Mouse (Mus musculus): ENCODE data around the gene Copb1.

Gene Copb1

DNA sequence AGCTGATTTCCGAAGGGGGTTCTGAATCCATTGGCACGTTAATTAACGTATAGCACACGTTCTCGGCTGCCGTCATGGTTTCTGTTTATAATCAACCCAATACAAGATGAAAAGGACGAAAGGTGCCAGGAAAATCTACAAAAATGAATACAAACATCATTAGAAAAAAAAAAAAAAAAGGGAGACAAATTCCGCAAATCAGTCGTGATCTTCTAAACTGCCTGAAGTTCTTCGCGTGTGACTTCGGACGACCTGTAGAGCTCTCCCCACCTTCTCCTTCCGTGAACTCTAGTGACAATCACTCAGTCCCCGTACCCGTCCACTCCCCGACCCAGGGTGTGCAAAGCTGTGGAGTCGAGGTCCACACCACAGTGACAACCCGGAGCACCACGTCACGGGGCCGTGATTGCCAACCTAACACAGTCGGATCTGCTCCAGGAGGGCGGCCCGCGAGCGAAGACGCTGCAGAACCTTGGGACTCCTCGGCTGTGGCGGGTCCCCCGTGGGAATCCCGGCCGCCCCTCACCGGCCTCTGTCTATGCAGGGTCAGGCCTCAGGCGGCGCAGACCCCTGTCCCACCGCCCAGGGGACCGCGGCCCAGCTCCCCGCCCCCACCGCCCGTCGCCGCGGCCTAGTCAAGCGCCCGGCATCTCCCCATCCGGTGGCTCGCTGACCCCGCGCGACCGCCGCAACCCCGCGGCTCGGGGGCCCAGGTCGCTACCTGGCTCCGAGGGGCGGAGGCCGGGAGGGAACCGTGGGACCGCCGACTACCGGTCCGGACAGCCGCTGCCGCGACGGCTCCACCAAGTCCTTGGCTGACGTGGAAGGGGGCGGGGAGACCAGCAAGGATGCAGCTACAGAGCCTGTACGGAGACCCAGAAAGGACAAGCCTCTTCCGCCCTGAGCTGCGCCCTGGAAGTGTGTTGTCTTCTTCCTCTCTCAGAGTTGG lies at the start of gene Copb1:
TSS of gene Copb1 (minus strand) at position 827 of the 949 bp plus-strand sequence.
- peak; percentile 93 for DNase-seq (ENCODE audit: low spot score)

DNA sequence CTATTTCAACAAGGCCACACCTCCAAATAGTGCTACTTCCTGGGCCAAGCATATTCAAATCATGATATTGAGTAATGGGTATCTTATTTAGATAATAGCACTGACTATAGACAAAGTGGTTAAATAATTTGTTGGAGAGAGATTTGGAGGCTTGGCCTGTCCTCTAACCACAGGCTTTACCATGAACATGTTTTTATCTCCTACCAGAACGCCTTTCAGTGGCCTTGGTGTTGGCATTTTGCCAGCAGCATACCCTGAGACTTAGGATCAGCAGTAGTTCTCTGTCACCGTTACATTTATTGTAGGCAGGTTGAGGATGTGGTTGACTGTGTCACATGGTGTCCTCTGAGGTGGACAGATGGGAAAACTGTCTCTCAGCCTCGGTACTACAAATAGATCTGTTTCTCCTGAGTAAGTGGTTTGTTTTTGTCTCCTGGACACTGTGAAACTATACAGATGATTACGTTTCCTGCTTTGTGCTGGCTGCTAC lies 46.8 kb upstream of the Copb1 start:
- DNase-seq (ENCODE audit: low spot score) = no peak

DNA sequence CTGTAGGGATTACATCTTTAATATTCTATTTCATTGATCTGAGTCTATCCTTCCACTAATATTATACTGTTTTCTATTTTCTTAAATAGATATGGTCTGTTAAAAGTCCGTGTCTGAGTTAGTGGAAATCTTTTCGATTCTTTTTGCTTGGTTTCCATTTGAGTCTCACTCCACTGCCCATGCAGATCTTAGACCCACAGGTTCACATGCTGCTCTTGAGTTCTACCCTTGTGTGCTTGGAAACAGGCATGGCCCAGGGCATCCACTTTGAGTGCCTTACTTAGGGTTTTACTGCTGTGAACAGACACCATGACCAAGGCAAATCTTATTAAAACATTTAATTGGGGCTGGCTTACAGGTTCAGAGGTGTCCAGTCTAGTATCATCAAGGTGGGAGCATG lies 46.3 kb upstream of the Copb1 start:
- DNase-seq (ENCODE audit: low spot score) = no peak

DNA sequence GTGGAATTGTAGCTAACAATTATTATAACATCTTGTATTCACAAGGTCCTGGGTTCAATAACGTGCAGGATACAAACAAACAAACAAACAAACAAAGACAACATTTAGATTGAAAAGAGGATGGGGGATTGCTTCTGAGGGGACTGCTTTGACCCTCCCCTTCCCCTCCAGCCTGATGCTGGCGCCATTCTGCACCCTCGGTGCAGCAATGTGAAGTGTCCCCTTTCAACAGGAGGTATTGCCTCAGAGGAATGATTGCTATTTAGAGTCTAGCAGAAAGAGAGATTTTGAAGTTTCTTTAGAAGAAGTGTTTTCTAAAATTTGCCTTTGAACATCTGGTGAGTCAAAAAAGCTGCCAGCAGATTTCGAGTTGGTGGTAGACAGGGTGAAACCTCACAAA lies 44.7 kb upstream of the Copb1 start:
- DNase-seq (ENCODE audit: low spot score) = no peak

DNA sequence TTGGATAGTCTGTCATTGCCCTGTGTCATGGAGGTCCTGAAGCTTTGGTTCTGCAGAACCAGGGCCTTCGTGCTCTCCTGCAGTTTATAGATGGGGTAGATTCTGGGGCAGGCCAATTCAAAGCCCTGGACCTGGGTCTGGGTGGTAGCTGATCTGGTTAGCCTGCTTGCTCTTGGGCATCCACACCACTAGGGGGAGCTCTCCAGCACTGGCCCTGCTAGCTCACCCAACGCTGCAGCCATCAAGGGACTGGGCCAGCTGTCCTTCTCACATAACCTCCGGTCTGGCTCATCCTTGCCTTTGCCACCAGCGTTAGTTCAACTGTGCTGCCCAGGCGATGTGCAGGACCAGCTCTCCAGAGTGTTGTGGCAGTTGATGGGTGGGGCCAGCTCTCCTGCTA lies 40.2 kb upstream of the Copb1 start:
- no peak for DNase-seq (ENCODE audit: low spot score)

DNA sequence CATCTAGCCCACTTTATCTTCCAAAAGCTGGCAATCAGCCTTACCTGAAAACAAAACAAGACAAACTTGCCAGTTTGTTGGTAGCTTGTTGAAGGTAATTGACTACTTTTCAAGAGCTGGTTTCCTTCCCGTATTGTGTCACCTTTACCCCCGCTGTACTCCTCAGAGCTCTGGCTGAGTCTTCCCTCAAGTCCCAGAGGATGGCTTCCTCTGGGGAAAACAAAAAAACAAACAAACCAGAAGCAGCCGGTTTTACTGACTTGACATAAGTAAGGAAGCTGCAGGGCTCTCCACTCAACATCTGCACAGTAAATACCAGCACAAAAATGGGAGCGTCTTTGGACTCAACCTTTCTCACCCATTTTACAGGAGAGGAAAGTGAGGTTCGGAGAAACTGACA lies 39.4 kb upstream of the Copb1 start:
- no peak for DNase-seq (ENCODE audit: low spot score)

DNA sequence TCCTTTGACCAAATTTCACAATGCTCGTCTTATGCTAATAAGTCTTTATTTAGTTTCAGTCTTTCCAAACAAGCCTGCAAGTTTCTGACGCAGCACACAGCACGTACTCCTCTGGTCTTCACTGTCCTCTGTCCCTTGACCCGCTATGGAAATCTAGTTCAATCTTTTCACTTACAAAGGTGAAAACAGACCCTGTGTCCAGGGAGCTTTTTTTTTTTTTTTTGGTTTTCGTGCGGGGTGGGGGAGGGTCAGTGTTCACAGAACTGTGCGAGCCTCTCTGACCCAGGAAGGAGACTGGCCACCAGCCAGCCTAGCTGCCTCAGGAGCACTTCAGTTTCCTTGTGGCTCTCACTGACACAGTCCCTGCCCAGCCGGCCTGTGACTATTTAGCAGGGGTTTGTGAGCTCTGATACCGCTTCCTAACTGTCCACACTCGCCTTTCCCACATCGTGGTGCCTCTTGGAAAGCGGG lies 38.0 kb upstream of the Copb1 start:
- peak; percentile 29 for DNase-seq (ENCODE audit: low spot score)

DNA sequence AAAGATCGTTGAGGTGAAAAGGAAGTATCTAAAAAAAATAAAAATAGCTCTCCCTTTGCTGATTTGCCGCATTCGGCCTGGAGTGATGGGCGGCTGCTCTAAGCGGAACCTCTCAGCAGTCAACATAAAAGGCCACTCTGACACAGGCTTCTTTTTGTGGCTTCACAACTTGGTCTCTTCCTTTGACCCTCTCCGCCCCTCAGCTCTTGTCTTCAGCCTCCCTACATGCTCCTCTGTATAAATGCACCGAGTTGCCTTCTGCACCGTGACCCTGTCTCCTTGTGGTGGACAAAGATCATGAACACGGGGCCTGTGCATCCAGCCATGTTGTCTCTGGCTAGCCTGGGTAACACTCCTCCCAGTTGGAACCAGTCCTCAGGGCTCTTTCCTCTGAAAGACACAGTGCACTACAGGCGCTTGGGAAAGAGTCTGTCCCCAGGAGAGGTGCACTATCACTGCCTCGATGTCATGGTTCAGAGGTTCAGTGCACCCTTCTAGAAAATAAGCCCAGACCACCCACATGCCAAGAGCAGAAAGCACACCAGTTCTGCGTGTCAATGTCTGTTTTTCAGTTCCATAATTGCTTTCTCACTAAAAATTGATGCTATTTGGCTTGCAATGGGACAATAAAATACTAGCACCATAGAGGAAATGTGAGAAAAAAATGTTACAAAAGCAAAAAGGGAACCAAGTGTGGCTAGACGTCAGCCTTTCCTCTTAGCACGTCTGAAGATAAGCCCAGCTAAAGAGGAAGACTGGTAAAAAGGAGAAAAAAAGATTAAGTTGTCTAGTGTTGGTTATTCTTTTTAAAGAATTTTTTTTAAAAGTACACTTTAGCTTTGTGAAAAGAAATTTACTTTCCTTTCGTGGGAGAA lies 37.2 kb upstream of the Copb1 start:
- DNase-seq (ENCODE audit: low spot score) = no peak

DNA sequence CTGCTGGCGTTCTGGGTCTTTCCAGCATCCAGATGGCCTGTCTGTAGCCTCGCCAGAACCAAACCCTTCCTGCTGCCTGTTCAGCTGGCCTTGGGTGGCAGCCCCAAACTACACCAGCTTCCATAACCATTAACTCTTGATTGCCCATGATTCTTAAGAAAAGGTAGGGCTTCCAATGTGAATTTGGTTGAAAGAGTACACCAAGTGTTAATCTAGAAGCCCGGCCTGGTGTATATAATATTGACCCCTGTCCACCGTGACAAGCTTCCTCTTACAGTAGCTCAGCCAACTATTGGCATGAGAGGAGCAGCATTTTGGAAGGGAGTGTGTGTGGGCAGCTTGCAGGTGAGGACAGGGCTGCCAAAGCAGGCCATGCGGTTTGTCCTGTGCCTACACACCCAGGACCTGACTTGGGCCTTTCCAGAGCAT lies 35.6 kb upstream of the Copb1 start:
- DNase-seq (ENCODE audit: low spot score) = no peak

DNA sequence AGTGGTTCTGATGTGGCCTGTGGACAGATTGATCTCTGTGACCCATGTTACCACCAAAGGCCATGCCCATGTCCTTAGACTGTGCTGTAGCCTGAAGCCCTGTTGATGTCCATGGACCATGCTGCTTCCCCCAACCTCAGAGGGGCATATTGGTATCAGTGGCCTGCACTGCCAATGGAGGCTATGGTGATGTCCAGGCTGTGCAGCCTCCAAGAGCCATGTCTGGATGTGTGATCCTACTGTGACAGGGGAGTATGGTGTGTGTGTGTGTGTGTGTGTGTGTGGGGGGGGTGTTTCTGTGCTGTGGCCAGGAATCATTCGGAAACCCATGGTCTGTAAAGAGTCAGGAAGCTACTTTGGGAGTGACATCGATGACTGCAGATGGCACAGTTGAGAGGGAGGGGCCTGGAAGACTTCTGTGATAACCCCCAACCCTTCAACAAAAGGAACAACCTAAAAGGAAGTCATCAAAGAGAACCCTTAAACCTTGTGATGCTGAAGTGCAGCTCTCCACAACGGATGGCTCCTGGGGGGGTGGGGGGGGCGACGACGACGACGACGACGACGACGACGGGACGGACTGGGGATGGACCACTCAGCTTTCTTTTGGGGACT lies 29.9 kb upstream of the Copb1 start:
- DNase-seq (ENCODE audit: low spot score) = no peak

DNA sequence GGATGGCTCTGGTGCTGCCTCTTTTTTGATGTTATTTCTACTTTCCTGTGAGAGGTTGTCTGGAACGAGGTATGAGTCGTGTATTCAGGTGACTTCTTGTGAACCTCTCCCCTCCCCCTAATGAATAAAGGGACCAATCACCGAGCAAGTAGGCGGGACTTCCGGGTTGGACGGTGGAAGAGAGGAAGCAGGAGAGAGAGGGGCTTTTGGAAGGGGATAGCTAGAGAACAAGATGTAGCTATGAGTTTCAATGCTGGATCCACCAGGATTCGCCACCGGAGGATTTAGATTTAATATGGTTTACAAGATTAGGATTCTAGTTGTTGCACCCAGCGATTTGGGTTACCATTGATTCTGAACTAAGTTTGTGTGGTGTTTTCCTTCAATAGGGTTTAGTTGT lies 28.5 kb upstream of the Copb1 start:
- no peak for DNase-seq (ENCODE audit: low spot score)

DNA sequence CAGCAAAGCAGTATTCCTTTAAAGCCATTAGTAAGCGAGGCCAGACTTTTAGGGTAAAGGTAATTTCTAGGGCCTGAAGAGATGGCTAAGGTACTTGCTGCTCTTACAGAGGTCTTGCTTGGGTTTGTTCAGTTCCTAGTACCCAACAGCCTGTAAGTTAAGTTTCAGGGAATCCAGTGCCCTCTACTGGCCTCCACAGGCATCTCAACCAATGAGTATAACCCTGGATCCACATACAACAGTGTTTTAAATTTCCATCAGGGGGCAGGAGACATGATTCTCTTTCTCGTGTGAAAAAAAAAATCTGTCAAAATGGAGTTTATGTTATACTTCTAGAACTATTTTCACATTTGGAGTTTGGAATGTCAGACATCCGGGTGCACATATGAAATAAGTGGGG lies 27.2 kb upstream of the Copb1 start:
- DNase-seq (ENCODE audit: low spot score) = peak; percentile 25

DNA sequence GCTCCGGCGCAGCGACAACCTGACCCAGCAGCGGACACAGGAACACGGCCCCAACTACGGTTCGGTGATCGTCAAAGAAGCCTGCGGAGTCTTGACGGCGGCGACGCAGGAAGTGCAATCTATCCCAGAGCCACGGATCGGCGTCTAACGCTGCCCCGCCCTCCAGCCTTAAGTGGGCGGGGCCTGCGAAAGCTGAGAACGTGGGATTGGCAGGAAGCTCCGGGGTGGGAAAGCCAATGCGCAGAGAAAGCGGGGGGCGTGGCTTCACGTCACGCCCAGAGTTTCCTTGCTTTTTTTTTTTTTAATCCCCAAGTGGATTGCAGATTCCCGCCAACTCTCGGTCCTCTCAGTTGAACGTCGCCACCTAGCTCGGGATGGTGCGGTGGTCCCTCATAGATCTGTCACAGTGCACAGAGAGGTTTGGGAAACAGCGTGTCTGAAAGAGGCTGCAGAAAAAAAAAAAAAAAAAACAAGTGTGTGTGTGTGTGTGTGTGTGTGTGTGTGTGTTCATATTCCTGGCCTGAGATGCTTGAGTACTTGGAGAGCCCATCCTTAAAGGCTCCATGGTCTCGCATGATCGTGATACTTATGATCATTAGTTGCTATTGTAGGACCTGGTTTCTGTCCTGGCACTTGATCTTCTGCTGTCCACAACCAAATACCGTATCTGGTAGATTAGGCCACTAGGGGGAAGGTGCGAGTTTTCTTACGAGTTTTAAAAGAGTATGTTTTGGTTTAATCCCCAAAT lies 21.7 kb upstream of the Copb1 start, which contains the start of gene Psma1:
TSS of gene Psma1 (minus strand) at position 114 of the 748 bp plus-strand sequence.
- peak; percentile 97 for DNase-seq (ENCODE audit: low spot score)

DNA sequence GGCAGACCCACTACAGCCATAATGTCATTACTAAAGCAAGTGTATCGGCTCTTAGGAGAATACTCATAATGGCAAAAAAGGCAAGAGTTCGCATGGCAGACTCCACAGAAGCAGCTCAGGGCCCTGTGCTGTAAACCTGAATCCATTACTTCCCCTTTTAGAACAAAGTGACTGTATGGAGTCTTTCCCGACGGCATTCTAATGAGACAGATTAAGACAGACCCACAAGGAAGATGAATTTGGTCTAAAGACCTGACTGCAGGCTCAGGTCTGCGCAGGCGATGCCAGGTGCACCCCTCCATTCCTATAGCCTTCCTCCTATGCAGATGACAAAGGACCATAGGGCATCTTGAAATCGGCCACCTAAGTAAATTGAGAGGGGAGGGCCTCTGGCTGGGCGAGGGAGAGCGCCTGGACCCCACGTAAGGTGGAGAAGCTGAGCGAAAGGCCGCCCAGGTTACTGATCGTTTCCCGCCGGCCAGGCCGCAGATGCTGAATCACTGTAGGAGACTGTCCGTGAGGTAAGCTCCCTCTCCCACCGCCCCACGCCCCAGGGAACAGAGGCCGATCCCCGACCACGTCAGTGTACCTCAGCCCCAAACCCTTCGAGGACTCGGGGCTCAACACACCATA lies 21.0 kb upstream of the Copb1 start:
- DNase-seq (ENCODE audit: low spot score) = no peak

DNA sequence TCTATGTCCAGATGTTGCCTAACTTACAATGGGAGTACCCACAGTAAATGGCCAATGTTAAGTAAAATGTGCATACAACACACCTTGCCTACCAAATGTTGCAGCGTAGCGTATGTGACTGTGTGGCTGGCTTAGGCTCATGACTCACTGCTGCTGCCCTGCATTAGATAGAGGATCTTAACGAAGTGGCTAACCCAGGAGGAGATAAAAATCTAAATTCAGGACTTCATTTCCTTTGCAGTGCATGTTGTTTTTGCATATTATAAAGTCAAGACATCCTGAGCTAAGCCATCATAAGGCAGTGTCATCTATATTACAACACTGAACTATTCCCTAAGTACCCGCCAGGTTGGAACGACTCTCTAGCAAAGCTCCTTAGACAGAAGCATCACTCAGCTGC lies 13.9 kb upstream of the Copb1 start:
- DNase-seq (ENCODE audit: low spot score) = no peak

DNA sequence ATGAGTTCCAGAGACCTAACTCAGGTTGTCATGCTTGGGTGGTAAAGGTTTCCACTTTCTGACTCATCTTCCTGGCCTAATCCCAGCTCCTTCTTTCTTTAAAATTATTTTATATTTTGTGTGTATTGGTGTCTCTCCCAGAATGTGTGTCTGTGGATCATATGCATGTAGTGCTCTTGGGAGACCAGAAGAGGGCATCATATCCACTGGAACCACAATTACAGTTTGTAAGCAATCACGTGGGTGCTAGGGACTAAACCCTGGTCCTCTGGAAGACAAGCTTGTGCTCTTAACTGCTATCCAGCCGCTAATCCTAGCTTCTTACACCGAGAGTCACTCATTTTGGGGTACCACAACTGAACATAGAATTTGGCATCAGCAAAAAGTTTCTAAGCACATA lies 2.8 kb downstream of the Copb1 start:
- no peak for DNase-seq (ENCODE audit: low spot score)

DNA sequence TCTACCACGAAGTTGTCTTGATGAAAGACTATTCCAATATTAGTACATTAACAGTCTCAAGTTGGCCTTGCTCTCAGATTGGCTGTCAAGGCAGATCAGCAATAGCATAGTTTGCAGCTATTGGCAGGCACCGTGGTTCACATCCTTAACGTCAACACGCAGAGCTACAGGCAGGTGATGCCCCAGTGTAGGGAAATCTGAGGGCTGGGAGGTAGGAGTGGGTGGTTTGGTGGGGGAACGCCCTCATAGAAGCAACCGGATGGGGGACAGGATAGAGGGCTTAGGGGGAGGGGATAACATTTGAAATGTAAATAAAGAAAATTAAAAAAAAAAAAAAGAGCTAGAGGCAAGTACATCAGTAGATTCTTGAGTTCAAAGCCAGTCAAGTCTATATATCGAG lies 20.5 kb downstream of the Copb1 start:
- DNase-seq (ENCODE audit: low spot score) = no peak

DNA sequence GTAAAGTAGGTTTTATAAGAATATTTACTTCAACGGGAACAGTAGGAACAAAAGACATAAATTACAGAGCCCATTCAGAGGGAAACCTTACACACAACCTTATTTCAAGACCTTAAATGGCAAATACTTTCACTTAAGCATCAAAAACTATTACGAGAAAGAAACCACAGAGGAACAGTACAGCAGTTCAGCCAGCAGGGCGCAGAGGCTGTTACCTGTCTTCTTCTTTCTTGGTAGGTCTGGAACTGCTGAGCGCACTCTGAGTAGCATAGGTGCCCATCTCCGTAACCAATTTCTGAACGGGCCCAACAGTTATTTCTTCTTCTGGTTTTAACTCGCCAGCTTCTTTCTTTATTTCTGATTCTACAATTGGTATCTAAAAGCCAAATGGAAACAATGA lies 21.5 kb downstream of the Copb1 start:
- DNase-seq (ENCODE audit: low spot score) = no peak

DNA sequence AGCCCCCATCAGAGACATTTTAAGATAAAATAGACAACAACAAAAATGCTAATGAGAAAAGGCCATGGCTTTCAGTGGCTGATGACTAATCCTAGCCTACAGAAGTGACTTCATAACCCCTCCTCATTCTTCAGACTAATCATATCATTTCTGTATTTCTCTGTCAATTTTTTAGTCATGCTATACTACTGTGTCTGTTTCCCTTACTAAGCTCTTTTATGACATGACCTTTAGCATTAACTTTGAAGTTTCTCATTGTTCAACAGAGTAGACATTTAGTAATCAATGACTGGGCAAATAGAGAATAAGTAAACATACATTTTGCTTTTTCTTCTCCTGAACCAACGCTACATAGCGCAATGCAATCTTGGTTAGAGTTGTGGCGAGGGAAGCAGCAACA lies 22.7 kb downstream of the Copb1 start:
- DNase-seq (ENCODE audit: low spot score) = no peak

DNA sequence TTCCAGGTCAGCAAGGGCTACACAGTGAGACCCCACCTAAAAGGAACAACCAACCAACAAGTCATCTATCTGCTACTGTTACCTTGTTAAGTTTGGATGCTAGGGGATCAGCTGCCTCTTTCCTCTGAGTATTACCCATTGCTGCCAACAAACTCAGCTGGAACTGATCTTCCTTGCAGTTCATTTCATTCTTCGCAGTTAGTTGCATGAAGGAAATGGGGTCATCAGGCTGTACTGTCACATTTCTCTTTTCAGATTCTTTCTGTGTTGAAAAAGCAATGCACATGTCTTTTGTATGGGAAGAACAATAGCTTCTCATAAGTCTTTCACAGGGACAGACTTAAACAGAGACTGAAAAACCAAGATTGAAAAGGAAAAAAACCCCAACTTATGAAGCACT lies 28.0 kb downstream of the Copb1 start:
- no peak for DNase-seq (ENCODE audit: low spot score)

DNA sequence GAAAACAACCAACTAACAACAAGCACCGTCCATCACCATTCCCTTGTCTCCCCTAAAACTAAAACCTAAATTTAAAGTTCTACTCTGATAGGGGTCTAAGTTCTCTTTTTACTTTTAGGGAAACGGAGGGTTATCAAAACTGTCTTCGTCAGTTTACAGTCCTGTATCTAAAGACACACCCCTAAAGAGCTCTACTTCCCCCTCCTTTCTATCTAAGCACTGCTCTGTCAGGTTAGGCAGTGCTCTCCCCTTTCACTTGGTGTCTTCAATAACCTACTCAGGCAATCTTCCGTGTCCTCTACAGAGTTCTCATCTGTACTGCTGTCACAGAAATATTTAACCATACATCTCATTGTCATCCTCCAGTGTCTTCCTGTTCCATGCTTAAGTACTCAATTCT lies 34.1 kb downstream of the Copb1 start:
- DNase-seq (ENCODE audit: low spot score) = no peak
